In the genomic region with DNA sequence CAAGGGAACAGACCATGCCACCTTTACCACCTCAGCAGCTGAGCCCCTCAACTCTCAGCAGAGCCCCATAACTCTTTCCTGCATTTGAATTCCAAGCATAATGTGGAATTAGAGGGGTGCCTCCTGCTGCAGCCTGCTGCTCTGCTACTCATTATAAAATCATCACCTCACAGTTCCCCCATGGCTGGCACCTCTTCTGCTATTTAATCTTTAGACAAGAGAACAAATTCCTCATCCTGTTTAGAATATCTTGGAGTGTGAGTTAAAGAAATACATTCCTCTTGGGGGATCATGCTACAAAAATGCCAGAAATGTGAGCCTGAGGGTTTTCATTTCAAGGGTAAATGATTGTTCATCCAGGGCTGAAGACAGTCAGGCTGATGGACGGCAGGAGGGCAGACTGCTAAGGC, we compare ENCODE assay signal across 12 mouse cellular contexts.
A peak's percentile ranks its signal among the peaks of the same experiment; 100 is the strongest.
DNase-seq lines count a peak whose midpoint lies in the region; ATAC-seq lines count a peak whose summit lies in the region.
"Had no signal": no experiment of that assay in that cellular context is flagged by ENCODE, and none has a peak within 500 bp of the region (broad histone marks: within the 10 kb centered on the region; RNA-seq: fewer than 3 reads in every experiment).

No protein-coding gene starts in this region.

- no peaks in the 10 kb centered on the region for H3K9me3 ChIP-seq in forebrain, embryonic 15.5 days
- H3K9me3 ChIP-seq: stomach, embryonic 15.5 days had no signal

- DNase-seq in kidney, adult 9 months, result peak; percentile 34
- DNase-seq in kidney, postnatal 25 days, result no peak
- peak; percentile 88 for DNase-seq in NIH3T3 (ENCODE audit: low read depth)
- DNase-seq in brain, adult 2 months (ENCODE audit: low read depth, low spot score), result peak; percentile 29
- no peak for DNase-seq in cerebellum, adult 11 months
- DNase-seq in spleen, postnatal 4 days (ENCODE audit: low spot score in 2 of 2), result no peak
- DNase-seq in cerebellum, adult 11-12 months, result no peak
- DNase-seq: adrenal gland, postnatal 36 days; gastrocnemius, adult 2 months had no signal

- no peak overlapping the region for H3K4me3 ChIP-seq in forebrain, embryonic 15.5 days
- H3K4me3 ChIP-seq: gastrocnemius, adult 2 months; megakaryocyte, embryonic 14.5 days; stomach, embryonic 15.5 days had no signal

- no peak overlapping the region for H3K4me2 ChIP-seq in forebrain, embryonic 15.5 days (replicated peaks)
- H3K4me2 ChIP-seq: stomach, embryonic 15.5 days had no signal

- WGBS in forebrain, embryonic 15.5 days, result 11% methylated on average over 1 of the region's 1 CpGs

- peak; percentile 77 for ATAC-seq in forebrain, embryonic 15.5 days (replicated peaks)

- peaks cover 47% of the 10 kb centered on the region for H3K4me1 ChIP-seq in forebrain, embryonic 15.5 days
- H3K4me1 ChIP-seq: stomach, embryonic 15.5 days had no signal

- H3K36me3 ChIP-seq in forebrain, embryonic 15.5 days, result peaks cover 3% of the 10 kb centered on the region; the same call in 1 of the 2 replicates
- H3K36me3 ChIP-seq: stomach, embryonic 15.5 days had no signal

- H3K9ac ChIP-seq in forebrain, embryonic 15.5 days (replicated peaks), result no peak overlapping the region
- H3K9ac ChIP-seq: stomach, embryonic 15.5 days had no signal

- H3K27me3 ChIP-seq in forebrain, embryonic 15.5 days, result no peaks in the 10 kb centered on the region
- H3K27me3 ChIP-seq: stomach, embryonic 15.5 days had no signal

- H3K27ac ChIP-seq in forebrain, embryonic 15.5 days (replicated peaks), result peak overlapping the region; percentile 88
- H3K27ac ChIP-seq: gastrocnemius, adult 2 months; stomach, embryonic 15.5 days had no signal

Comparison
In these comparisons a context has a peak if more than half of its experiments do, and no peak if none do; other contexts are left out.
1. DNase-seq: peak in kidney, adult 9 months (single experiment), NIH3T3 (single experiment) and brain, adult 2 months (single experiment); none in kidney, postnatal 25 days (0 of 2), cerebellum, adult 11 months (single experiment), spleen, postnatal 4 days (0 of 2) and cerebellum, adult 11-12 months (single experiment).